Mouse (Mus musculus) neural tube, embryonic 13.5 days (tissue): ENCODE measurements around the gene Galnt2. TPM values are rescaled to one million over a fixed set of nuclear protein-coding genes. Genes with fewer than 3 reads are reported as not detected.
A peak's percentile ranks its signal among the peaks of the same experiment; 100 is the strongest.

Source experiments
- ATAC-seq: fragments of 200-750 bp; cut with Nextera tagmentation; 2 replicates; pipeline ENCODE4 v1.8.0; 2017; ENCODE audit warnings: low read depth, mild to moderate bottlenecking, moderate TSS enrichment, moderate library complexity
- H3K27ac ChIP-seq: fragments of 300-500 bp; sonication (generic); replicated peaks from 2 replicates; pipeline ENCODE4 v1.5.1; 2015; ENCODE audit warnings: moderate library complexity, mild to moderate bottlenecking, inconsistent platforms
- H3K27me3 ChIP-seq: fragments of 300-500 bp; sonication (generic); 2 replicates; pipeline ENCODE4 v1.6.1; 2015; ENCODE audit warnings: mild to moderate bottlenecking, inconsistent platforms
- H3K36me3 ChIP-seq: fragments of 300-500 bp; sonication (generic); 2 replicates; pipeline ENCODE4 v1.6.1; 2015; ENCODE audit warnings: mild to moderate bottlenecking, inconsistent platforms
- H3K4me1 ChIP-seq: fragments of 300-500 bp; sonication (generic); replicated peaks from 2 replicates; pipeline ENCODE4 v1.6.1; 2015; ENCODE audit warnings: inconsistent platforms
- H3K4me2 ChIP-seq: fragments of 300-500 bp; sonication (generic); 2 replicates; pipeline ENCODE4 v1.6.1; 2015; ENCODE audit warnings: inconsistent platforms, mild to moderate bottlenecking, moderate library complexity
- H3K4me3 ChIP-seq: fragments of 300-500 bp; sonication (generic); 2 replicates; pipeline ENCODE4 v1.5.1; 2015; ENCODE audit warnings: mild to moderate bottlenecking, inconsistent platforms
- H3K9ac ChIP-seq: fragments of 300-500 bp; sonication (generic); 2 replicates; pipeline ENCODE4 v1.6.1; 2015; ENCODE audit warnings: moderate library complexity, mild to moderate bottlenecking, inconsistent platforms
- H3K9me3 ChIP-seq: fragments of 300-500 bp; sonication (generic); 2 replicates; pipeline ENCODE4 v1.6.1; 2016; ENCODE audit warnings: inconsistent platforms
- WGBS: fragments of 180-500 bp; shearing (Covaris S2); methylation state at CpG from one replicate; pipeline ENCODE4 v1.1.7; 2015; 5-methylcytosine and 5-hydroxymethylcytosine counted together
- polyA plus RNA-seq: library from polyadenylated mRNA; unstranded; fragments of >200 nt; fragmentation: Nextera tagmentation; extraction: Ambion mirVana; gene quantifications from 2 replicates; pipeline ENCODE4 v1.2.1, GENCODE M21; 2015

The Galnt2 gene
- polyA plus RNA-seq, 1 experiment from 2014 or later = 61.4 TPM

GRCm38 (mm10) chr8:124239350-124239749 lies 8.2 kb downstream of the Galnt2 start:
- no peak for ATAC-seq

GRCm38 (mm10) chr8:124240932-124241331 lies 9.7 kb downstream of the Galnt2 start:
- no peak for ATAC-seq
- Histone ChIP-seq H3K4me2 (no peak overlapping the region), H3K27me3 (no peaks in the 10 kb centered on the region), H3K4me3 (no peak overlapping the region), H3K27ac (peak overlapping the region; percentile 59), H3K9ac (peak overlapping the region; percentile 49; the same call in 1 of the 2 replicates), H3K4me1 (peaks cover 54% of the 10 kb centered on the region), H3K9me3 (0 out of 2 replicates have a peak, but pooled peaks cover 6% of the 10 kb centered on the region), H3K36me3 (peaks cover 13% of the 10 kb centered on the region)
- 65% methylated on average over 8 of the region's 8 CpGs for WGBS

More at GRCm38 (mm10) chr8:124239350-124239749, 8.2 kb downstream of the Galnt2 start:
- H3K9me3 ChIP-seq = 0 out of 2 replicates have a peak, but pooled peaks cover 6% of the 10 kb centered on the region
- 78% methylated on average over 6 of the region's 6 CpGs for WGBS
- H3K4me1 ChIP-seq = peaks cover 69% of the 10 kb centered on the region
- H3K4me2 ChIP-seq = no peak overlapping the region
- H3K27ac ChIP-seq = no peak overlapping the region
- H3K9ac ChIP-seq = no peak overlapping the region; the same call in 1 of the 2 replicates
- no peaks in the 10 kb centered on the region for H3K27me3 ChIP-seq
- peaks cover 9% of the 10 kb centered on the region for H3K36me3 ChIP-seq
- H3K4me3 ChIP-seq = no peak overlapping the region

- Histone ChIP-seq H3K27ac (no peak overlapping the region), H3K4me2 (no peak overlapping the region), H3K36me3 (peaks cover 13% of the 10 kb centered on the region), H3K27me3 (no peaks in the 10 kb centered on the region), H3K9ac (no peak overlapping the region), H3K4me1 (peaks cover 52% of the 10 kb centered on the region), H3K4me3 (no peak overlapping the region), H3K9me3 (0 out of 2 replicates have a peak, but pooled peaks cover 6% of the 10 kb centered on the region)
- WGBS = 78% methylated on average over 6 of the region's 6 CpGs
- ATAC-seq = no peak
Observed at GRCm38 (mm10) chr8:124242208-124242607, 11.0 kb downstream of the Galnt2 start.

DNA sequence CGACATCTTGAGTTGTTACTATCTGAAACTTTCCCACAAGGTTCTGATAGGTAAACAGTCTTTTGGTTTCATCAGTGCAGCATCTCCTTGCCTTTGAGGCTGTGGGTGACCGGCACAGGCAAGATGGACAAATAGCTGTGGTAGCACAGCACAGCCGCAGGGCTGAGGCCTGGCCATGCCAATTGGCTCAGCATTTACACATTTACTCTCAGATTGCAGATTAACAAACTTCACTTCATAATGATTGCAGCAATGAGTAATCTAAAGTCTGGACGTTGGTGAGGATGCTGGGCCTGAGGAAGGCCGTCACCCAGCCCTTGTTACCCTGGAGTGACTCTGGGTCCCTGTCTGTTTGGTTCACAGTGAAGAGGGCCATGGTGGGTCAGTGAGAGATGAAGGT lies 11.7 kb downstream of the Galnt2 start:
- Histone ChIP-seq H3K27ac (no peak overlapping the region), H3K9ac (no peak overlapping the region), H3K27me3 (no peaks in the 10 kb centered on the region), H3K4me3 (no peak overlapping the region), H3K4me1 (peaks cover 51% of the 10 kb centered on the region), H3K36me3 (peaks cover 13% of the 10 kb centered on the region), H3K4me2 (no peak overlapping the region), H3K9me3 (0 out of 2 replicates have a peak, but pooled peaks cover 6% of the 10 kb centered on the region)
- ATAC-seq = no peak
- 97% methylated on average over 5 of the region's 5 CpGs for WGBS

DNA sequence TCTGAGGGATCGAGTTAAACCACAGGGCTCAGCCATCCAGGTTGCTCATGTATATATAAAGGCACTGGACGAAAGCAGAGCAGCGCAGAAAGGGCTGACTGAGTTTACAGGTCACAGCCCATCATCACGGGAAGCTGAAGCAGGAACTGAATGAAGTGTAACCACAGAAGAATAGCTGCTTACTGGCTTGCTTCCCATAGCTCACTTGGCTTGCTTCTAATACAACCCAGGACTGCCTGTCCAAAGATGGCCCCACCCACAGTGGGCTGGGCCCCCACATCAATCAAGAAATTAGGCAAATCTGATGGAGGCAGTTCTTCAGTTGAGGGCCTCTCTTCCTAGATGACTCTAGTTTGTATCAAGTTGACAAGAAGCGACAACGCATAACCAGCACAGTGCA lies 16.4 kb downstream of the Galnt2 start:
- WGBS = 90% methylated on average over 6 of the region's 6 CpGs
- Histone ChIP-seq H3K27me3 (no peaks in the 10 kb centered on the region), H3K4me2 (no peak overlapping the region), H3K9me3 (0 out of 2 replicates have a peak, but pooled peaks cover 6% of the 10 kb centered on the region), H3K27ac (no peak overlapping the region), H3K4me1 (peaks cover 32% of the 10 kb centered on the region), H3K36me3 (peaks cover 13% of the 10 kb centered on the region), H3K9ac (no peak overlapping the region), H3K4me3 (no peak overlapping the region)
- no peak for ATAC-seq

GRCm38 (mm10) chr8:124248688-124249087 lies 17.5 kb downstream of the Galnt2 start:
- H3K4me1 ChIP-seq = peaks cover 39% of the 10 kb centered on the region
- no peak overlapping the region for H3K9ac ChIP-seq
- ATAC-seq = no peak
- peaks cover 10% of the 10 kb centered on the region for H3K36me3 ChIP-seq
- H3K4me3 ChIP-seq = no peak overlapping the region
- H3K9me3 ChIP-seq = 0 out of 2 replicates have a peak, but pooled peaks cover 4% of the 10 kb centered on the region
- WGBS = 89% methylated on average over 6 of the region's 6 CpGs
- no peak overlapping the region for H3K4me2 ChIP-seq
- H3K27me3 ChIP-seq = no peaks in the 10 kb centered on the region
- no peak overlapping the region for H3K27ac ChIP-seq

GRCm38 (mm10) chr8:124250255-124250654 lies 19.1 kb downstream of the Galnt2 start:
- no peak overlapping the region for H3K4me2 ChIP-seq
- no peak overlapping the region for H3K4me3 ChIP-seq
- 0 out of 2 replicates have a peak, but pooled peaks have one; percentile 23 for ATAC-seq
- WGBS = 50% methylated on average over 3 of the region's 3 CpGs
- 0 out of 2 replicates have a peak overlapping the region, but pooled peaks have one; percentile 18 for H3K27ac ChIP-seq
- no peaks in the 10 kb centered on the region for H3K9me3 ChIP-seq
- H3K27me3 ChIP-seq = no peaks in the 10 kb centered on the region
- no peaks in the 10 kb centered on the region for H3K36me3 ChIP-seq
- peaks cover 41% of the 10 kb centered on the region for H3K4me1 ChIP-seq
- no peak overlapping the region; the same call in 1 of the 2 replicates for H3K9ac ChIP-seq

DNA sequence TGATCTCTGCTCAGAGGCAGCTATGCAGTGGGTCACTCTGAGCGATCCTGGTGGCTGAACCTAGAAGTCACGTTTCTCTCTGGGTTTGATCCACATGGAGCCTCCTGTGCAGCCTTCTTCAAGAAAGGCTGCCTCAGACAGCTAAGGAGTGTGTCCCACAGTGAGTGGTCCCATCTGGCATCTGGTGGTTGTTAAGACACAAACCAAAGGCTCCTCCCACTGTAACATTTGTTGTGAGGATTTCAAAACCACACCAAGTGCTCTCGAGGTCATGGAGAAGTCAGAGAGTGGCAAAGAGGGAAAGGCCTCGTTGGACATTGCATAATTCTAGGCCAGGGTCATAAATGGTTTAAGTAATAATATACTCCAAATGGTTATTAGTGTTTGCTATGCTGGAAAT lies 19.6 kb downstream of the Galnt2 start:
- Histone ChIP-seq H3K9ac (no peak overlapping the region), H3K4me1 (peaks cover 43% of the 10 kb centered on the region), H3K27me3 (no peaks in the 10 kb centered on the region), H3K4me2 (no peak overlapping the region), H3K9me3 (no peaks in the 10 kb centered on the region), H3K27ac (0 out of 2 replicates have a peak overlapping the region, but pooled peaks have one; percentile 38), H3K36me3 (no peaks in the 10 kb centered on the region), H3K4me3 (no peak overlapping the region)
- 15% methylated on average over 4 of the region's 4 CpGs for WGBS
- ATAC-seq = no peak

DNA sequence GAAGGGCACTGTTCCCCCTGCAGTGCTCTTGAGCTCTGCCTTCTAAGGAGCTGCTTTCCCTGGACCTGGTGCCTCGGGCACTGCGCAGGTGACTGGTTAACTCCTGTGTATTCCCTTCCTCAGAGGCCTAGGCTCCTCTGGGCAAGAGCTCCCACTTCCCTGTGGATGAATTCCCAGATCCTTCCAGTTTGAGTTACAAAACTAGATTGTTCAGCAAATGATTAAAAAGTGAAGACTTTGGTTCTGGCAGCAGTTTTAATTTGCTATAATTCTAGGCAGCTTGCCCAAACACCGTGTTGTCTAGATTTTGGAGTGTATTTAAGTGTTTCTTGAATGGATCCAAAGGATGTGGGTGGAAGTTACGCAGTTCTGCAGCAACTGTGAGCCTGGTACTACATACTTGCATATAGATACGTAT lies 21.4 kb downstream of the Galnt2 start:
- Histone ChIP-seq H3K9me3 (no peaks in the 10 kb centered on the region), H3K36me3 (no peaks in the 10 kb centered on the region), H3K9ac (no peak overlapping the region), H3K4me2 (no peak overlapping the region), H3K27ac (no peak overlapping the region), H3K4me1 (peaks cover 56% of the 10 kb centered on the region), H3K4me3 (no peak overlapping the region), H3K27me3 (no peaks in the 10 kb centered on the region)
- ATAC-seq = no peak
- WGBS = 86% methylated on average over 5 of the region's 5 CpGs

GRCm38 (mm10) chr8:124253939-124254338 lies 22.7 kb downstream of the Galnt2 start:
- Histone ChIP-seq H3K27ac (no peak overlapping the region), H3K9me3 (no peaks in the 10 kb centered on the region), H3K9ac (no peak overlapping the region), H3K4me1 (peaks cover 59% of the 10 kb centered on the region), H3K27me3 (no peaks in the 10 kb centered on the region), H3K36me3 (no peaks in the 10 kb centered on the region), H3K4me3 (no peak overlapping the region), H3K4me2 (no peak overlapping the region)
- no peak for ATAC-seq
- WGBS = 86% methylated on average over 6 of the region's 6 CpGs

- Histone ChIP-seq H3K4me3 (no peak overlapping the region), H3K4me1 (peaks cover 65% of the 10 kb centered on the region), H3K4me2 (no peak overlapping the region), H3K27ac (peak overlapping the region; percentile 74), H3K27me3 (no peaks in the 10 kb centered on the region), H3K36me3 (no peaks in the 10 kb centered on the region), H3K9ac (no peak overlapping the region; the same call in 1 of the 2 replicates), H3K9me3 (no peaks in the 10 kb centered on the region)
- WGBS = 62% methylated on average over 9 of the region's 9 CpGs
- ATAC-seq = peak; percentile 36; the same call in 1 of the 2 replicates
Observed at GRCm38 (mm10) chr8:124256841-124257240, 25.6 kb downstream of the Galnt2 start.

- no peak overlapping the region for H3K4me2 ChIP-seq
- 25% methylated on average over 10 of the region's 10 CpGs for WGBS
Observed at GRCm38 (mm10) chr8:124257363-124257762, 26.2 kb downstream of the Galnt2 start.

DNA sequence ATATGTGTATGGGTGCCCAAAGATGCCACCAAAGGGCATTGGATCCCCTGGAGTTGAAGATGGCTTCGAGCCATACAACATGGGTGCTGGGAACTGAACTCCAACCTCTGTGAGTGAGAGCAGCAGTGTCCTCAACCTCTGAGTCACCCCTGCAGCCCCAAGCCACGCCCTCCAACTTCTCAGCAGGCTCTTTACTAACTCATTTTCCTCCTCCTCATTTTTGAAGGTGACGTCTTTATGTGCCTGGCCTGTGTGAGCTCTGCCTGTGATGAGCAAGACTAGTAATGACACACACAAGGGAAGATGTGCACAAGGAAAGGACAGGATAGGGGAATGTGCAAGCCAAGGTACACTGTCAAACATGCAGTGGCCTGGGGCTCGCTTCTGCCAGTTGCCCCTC lies 28.0 kb downstream of the Galnt2 start:
- Histone ChIP-seq H3K36me3 (no peaks in the 10 kb centered on the region), H3K4me1 (peaks cover 80% of the 10 kb centered on the region), H3K27me3 (no peaks in the 10 kb centered on the region), H3K4me3 (no peak overlapping the region), H3K4me2 (no peak overlapping the region), H3K27ac (no peak overlapping the region), H3K9me3 (no peaks in the 10 kb centered on the region), H3K9ac (no peak overlapping the region)
- WGBS = 92% methylated on average over 4 of the region's 4 CpGs
- ATAC-seq = no peak

More at GRCm38 (mm10) chr8:124257363-124257762, 26.2 kb downstream of the Galnt2 start:
- H3K27ac ChIP-seq = peak overlapping the region; percentile 74
- no peaks in the 10 kb centered on the region for H3K36me3 ChIP-seq
- H3K9me3 ChIP-seq = no peaks in the 10 kb centered on the region
- peaks cover 71% of the 10 kb centered on the region for H3K4me1 ChIP-seq
- ATAC-seq = peak; percentile 56
- no peak overlapping the region for H3K4me3 ChIP-seq
- H3K9ac ChIP-seq = peak overlapping the region; percentile 12; the same call in 1 of the 2 replicates
- H3K27me3 ChIP-seq = no peaks in the 10 kb centered on the region
